Mouse (Mus musculus): ENCODE results near the gene Kmt2d. TPM values are rescaled to one million over a fixed set of nuclear protein-coding genes. Genes with fewer than 3 reads are reported as not detected.

The Kmt2d gene
- polyA plus RNA-seq, 1 experiment from 2014 or later = 12.5 TPM

DNA sequence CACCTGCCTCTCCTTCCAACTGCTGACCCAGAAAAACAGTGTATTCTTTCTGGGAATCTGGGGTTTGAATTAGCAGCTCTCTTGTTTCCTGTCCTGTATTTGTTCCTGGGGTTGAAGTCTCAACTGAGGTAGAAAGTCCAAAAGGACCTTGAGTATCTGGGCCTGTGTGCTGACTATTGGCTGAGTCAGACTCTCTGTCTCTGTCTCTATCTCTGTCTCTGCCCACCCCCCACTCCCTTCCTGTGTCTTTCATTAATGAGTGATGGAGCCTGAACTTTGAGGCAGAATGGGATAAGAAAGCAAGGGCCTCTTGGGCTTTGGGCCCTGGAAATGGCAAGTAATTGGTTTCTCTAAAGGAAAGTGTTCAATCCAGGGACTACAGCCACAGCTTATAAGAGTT, 12.7 kb upstream of the Kmt2d start:
- no peaks in the 10 kb centered on the region for H3K27me3 ChIP-seq
- no peaks in the 10 kb centered on the region for H3K36me3 ChIP-seq
- no peak overlapping the region for H3K9ac ChIP-seq
- ATAC-seq (ENCODE audit: borderline replicate concordance, extremely low read depth, low FRiP score, low TSS enrichment) = no peak
- H3K9me3 ChIP-seq = no peaks in the 10 kb centered on the region
- no peak overlapping the region for H3K4me3 ChIP-seq
- H3K4me1 ChIP-seq = peaks cover 15% of the 10 kb centered on the region
- no peak overlapping the region for H3K27ac ChIP-seq
- H3K4me2 ChIP-seq = no peak overlapping the region

DNA sequence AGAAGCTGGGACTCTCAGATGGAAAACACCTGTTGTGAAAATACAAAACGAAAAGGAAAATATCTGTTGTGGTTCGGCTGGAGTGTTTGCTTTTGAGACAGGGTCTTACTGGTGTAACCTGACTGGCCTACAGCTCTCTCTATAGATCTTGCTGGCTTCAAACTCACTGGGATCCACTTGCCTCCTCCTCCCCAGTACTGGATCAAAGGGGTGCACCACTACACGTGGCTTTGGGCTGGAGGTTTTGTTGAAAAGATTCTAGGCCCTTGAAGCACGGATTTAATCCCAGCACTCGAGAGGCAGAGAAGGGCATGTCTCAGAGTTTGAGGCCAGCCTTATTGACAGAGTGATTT, 10.6 kb upstream of the Kmt2d start:
- Histone ChIP-seq H3K27ac (peak overlapping the region; percentile 38; the same call in 1 of the 2 replicates), H3K27me3 (no peaks in the 10 kb centered on the region), H3K36me3 (no peaks in the 10 kb centered on the region), H3K4me3 (peak overlapping the region; percentile 86), H3K9me3 (no peaks in the 10 kb centered on the region), H3K9ac (0 out of 2 replicates have a peak overlapping the region, but pooled peaks have one; percentile 7), H3K4me1 (peaks cover 15% of the 10 kb centered on the region), H3K4me2 (peak overlapping the region; percentile 98)
- 11% methylated on average over 5 of the region's 5 CpGs for WGBS
- peak; percentile 15; the same call in 1 of the 2 replicates for ATAC-seq (ENCODE audit: borderline replicate concordance, extremely low read depth, low FRiP score, low TSS enrichment)

DNA sequence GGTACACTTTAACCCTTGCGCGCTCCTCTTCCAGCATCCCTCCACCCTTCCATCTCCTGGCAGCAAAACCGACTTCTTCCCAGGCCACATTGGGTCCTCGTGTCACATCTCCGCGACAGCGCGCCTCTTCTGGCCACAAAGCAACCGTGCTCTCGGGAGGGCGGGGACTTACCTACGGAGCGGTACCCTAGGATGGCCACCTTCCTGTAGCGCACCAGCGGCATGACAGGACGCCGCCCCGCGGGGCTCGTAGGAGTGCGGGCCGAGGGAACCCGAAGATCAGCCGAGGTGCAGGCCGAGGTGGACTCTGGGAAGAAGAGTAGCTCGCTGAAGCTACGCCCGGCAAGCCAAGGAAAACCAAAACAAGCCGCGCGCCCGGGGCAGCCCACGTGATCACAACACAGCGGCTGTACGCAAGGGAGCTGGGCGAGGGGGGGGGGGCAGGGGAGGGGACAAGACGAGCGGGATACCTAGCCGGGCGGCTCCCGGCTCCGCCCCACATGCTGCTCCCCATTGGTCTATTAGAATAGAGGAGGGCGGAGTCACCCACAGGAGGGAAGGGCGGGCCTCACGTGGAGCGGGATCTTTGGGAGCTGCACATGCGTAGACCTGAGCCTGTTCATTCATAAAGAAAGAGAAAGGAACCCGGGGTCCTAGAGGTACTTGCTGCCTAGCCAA, 10.1 kb upstream of the Kmt2d start:
- peaks cover 15% of the 10 kb centered on the region for H3K4me1 ChIP-seq

DNA sequence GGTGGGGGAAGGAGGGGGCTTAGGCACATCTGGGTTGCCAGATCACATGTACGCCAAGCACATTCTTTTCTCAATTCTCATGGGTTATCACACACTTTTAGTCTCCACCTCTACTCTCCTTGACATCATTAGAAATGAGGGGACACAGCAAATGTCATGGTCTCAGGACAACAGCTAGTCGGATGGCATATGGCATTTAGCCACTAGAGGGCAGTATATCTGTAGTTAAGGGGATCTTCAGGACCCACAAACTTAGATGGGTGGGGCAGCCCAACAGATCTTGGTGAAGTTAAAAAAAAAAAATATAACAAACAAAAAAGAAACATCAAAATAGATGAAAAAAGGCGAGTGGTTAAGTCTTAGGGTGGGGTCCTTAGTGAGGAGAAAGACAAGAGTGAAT, 6.3 kb upstream of the Kmt2d start:
- Histone ChIP-seq H3K4me2 (no peak overlapping the region), H3K27ac (no peak overlapping the region), H3K27me3 (no peaks in the 10 kb centered on the region), H3K9me3 (no peaks in the 10 kb centered on the region), H3K9ac (no peak overlapping the region), H3K4me3 (no peak overlapping the region), H3K36me3 (no peaks in the 10 kb centered on the region), H3K4me1 (peaks cover 24% of the 10 kb centered on the region)
- WGBS = 12% methylated on average over 3 of the region's 3 CpGs
- ATAC-seq (ENCODE audit: borderline replicate concordance, extremely low read depth, low FRiP score, low TSS enrichment) = no peak

More for the DNA sequence above, 10.1 kb upstream of the Kmt2d start:
- H3K9ac ChIP-seq = peak overlapping the region; percentile 70
- WGBS = under 1% methylated on average over 48 of the region's 48 CpGs
- no peaks in the 10 kb centered on the region for H3K36me3 ChIP-seq
- H3K4me3 ChIP-seq = peak overlapping the region; percentile 86
- no peaks in the 10 kb centered on the region for H3K9me3 ChIP-seq
- H3K27me3 ChIP-seq = no peaks in the 10 kb centered on the region
- H3K4me2 ChIP-seq = peak overlapping the region; percentile 98
- peak overlapping the region; percentile 82 for H3K27ac ChIP-seq
- peak; percentile 98 for ATAC-seq (ENCODE audit: borderline replicate concordance, extremely low read depth, low FRiP score, low TSS enrichment)

DNA sequence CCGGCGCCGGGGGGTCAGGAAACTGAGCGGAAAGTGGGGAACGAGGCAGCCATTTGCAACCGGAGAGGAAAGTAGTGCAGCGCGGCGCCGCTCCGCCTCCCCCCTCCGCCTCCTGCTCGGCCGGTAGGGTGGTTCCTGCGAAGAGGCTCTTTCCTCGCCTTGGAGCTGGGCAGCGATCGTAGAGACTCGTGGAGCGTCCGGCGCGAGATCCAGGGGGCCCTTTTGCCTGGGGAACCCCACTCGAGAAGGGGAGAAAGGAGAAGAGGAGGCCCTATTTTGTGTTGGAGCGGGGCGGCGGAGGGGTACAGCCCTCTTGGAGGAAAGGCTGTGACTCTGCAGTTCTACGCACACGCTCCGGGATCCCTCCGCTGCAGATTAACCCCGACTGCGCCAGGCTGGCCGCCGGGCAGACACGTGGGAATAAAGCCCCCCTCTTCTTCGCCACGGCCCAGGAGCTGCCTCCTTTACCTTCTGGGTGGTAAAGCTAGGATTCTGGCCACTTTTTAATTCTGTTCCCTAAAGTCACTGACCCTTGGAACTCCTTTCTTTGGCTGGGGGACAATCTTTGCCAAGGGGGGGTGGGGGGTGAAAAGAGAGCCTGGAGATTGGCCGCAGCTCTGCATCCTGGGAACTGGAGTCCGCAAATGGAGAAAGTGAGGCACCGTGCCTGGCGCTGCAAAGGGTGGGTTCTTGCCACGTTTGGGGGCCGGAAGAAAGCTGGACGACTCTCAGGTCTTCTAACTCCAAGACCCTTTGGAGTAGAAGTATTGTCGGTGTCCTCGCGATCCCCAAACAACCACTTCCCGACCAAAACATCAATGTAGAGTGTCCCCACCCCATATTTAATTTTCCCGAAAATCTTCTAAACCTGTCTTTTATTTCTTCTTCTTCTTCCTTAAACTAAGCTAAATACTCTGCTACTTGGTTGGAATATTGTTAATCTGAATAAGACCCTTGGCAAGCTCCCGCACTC, 1.2 kb upstream of the Kmt2d start:
- Histone ChIP-seq H3K27ac (peak overlapping the region; percentile 98), H3K9ac (peak overlapping the region; percentile 91), H3K4me3 (peak overlapping the region; percentile 70), H3K4me2 (peak overlapping the region; percentile 95), H3K27me3 (no peaks in the 10 kb centered on the region), H3K9me3 (no peaks in the 10 kb centered on the region), H3K36me3 (no peaks in the 10 kb centered on the region), H3K4me1 (peaks cover 37% of the 10 kb centered on the region)
- under 1% methylated on average over 51 of the region's 51 CpGs for WGBS
- peak; percentile 78 for ATAC-seq (ENCODE audit: borderline replicate concordance, extremely low read depth, low FRiP score, low TSS enrichment)

DNA sequence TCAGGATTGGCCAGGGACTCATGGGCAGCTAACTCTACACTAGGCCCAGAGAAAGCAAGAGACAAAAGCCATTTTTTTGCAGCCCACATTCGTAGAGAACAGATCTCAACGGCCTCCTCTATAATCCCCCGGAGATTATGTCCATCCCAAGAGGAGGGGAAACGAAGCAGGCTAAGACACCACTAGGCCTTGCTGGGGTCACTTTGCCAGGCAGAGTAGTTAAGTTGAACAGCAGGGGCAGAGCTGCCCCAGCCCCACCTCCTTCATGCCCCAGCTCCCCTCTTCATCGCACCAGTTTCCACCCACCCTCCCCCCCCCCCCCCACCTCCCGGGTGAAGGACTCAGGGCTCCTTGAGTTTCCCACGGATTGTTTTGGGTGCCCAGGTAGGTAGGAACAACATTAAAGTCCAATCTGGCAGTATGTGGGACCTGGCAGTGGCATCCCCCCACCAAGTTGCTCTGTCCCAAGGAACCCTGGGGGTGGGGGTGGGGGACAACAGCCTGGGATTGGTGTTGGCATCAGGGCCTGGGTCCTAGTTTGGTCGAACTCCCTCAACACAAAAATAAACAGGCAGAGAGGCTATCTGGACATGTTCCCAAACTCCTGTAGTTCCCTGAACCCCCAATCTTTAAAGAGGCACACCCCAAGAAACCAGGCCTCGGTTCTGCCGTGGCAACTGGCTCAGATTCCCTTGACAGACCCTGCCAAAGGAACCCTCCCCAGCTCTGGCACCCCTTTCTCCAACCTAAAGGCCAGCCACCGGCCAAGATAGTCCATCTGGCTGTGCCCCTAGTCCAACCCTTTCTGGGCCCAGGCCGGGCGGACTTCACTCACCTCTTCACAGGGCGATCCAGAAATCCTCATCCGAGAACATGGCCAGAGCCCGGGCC, 580 bp downstream of the Kmt2d start:
- Histone ChIP-seq H3K4me1 (peaks cover 43% of the 10 kb centered on the region), H3K4me3 (peak overlapping the region; percentile 70), H3K9me3 (no peaks in the 10 kb centered on the region), H3K27ac (peak overlapping the region; percentile 98), H3K4me2 (peak overlapping the region; percentile 95), H3K36me3 (peaks cover 12% of the 10 kb centered on the region), H3K9ac (peak overlapping the region; percentile 91), H3K27me3 (no peaks in the 10 kb centered on the region)
- WGBS = under 1% methylated on average over 15 of the region's 16 CpGs
- ATAC-seq (ENCODE audit: borderline replicate concordance, extremely low read depth, low FRiP score, low TSS enrichment) = no peak; the same call in 1 of the 2 replicates

DNA sequence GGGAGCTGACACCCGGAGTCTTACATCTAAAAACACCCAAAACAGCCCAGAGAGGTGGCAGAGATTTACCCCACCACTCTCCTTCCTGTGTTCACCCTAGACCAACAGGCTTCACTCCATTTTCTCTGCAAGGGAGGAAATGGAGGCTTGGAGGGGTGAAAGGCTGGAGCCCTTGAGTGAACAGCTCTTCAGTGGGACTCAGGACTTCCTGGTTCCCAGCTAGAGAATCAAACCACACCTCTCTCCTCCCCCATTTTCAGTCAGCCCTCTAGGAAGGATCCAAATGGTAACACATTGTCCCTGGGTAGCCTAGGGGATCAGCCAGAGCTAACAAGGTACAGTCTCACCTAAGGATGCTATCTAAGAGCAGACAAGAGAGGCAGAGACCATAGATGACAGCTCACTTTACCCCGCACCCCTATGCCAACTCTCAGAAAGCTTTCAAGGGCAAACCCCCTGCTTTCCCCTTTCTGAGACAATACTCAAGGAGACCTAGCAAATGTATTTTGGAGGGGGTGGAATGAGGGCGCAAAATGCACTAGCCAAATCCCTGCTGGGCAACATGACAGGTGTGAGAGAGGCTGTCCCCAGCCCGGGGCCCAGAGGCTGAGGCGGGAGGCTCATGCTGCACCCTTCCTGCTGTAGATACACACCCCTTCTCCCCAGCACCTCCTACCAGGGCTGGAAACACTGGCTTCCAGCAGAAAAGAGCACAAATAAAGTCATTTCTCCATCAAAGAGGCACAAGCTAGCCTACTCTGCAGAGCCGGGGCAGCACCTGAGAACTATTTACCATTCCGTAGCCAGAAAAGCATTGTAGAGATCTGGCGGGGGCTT, 1.4 kb downstream of the Kmt2d start:
- H3K4me1 ChIP-seq = peaks cover 43% of the 10 kb centered on the region
- H3K9me3 ChIP-seq = no peaks in the 10 kb centered on the region
- peaks cover 21% of the 10 kb centered on the region for H3K36me3 ChIP-seq
- ATAC-seq (ENCODE audit: borderline replicate concordance, extremely low read depth, low FRiP score, low TSS enrichment) = no peak
- no peaks in the 10 kb centered on the region for H3K27me3 ChIP-seq
- peak overlapping the region; percentile 70 for H3K4me3 ChIP-seq
- 3% methylated on average over 8 of the region's 8 CpGs for WGBS
- peak overlapping the region; percentile 91 for H3K9ac ChIP-seq
- H3K4me2 ChIP-seq = peak overlapping the region; percentile 95
- H3K27ac ChIP-seq = peak overlapping the region; percentile 35

DNA sequence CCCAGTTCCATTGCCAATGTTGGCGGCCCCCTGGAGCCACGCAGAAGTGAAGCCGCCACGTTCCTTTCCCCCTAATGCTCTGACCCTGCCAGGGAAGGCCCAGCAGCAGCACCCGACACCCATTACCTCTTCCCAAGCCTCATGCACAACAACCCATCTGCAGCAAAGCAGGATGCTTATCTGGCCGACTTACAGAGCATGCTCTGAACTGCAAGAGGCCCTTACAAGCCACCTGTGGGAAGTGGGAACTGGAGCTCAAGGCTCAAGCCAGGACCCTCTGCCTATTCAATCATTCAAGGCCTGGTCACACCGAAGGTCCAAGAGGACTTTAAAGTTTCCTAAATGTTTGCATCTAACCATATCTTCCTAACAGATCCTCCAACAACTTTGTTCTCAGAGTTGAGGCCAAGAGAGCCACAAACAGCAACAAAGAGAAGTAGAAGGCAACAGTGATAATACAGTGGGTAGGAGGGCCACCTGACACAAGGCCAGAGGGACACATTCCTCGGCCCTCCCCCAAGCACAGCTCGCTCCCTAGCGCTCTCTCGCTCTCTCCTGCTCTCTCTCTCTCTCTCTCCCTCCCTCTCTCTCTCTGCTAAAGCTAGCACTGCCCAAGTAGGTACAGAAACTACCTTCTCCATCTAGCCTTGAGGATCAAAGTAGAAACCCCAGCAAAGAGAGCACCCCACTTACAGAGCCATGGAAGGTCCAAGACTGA, 2.5 kb downstream of the Kmt2d start:
- Histone ChIP-seq H3K27me3 (no peaks in the 10 kb centered on the region), H3K9ac (peak overlapping the region; percentile 91), H3K4me1 (peaks cover 43% of the 10 kb centered on the region), H3K4me3 (peak overlapping the region; percentile 70), H3K27ac (peak overlapping the region; percentile 42), H3K36me3 (peaks cover 31% of the 10 kb centered on the region), H3K4me2 (peak overlapping the region; percentile 95), H3K9me3 (no peaks in the 10 kb centered on the region)
- no peak for ATAC-seq (ENCODE audit: borderline replicate concordance, extremely low read depth, low FRiP score, low TSS enrichment)
- 21% methylated on average over 11 of the region's 11 CpGs for WGBS

DNA sequence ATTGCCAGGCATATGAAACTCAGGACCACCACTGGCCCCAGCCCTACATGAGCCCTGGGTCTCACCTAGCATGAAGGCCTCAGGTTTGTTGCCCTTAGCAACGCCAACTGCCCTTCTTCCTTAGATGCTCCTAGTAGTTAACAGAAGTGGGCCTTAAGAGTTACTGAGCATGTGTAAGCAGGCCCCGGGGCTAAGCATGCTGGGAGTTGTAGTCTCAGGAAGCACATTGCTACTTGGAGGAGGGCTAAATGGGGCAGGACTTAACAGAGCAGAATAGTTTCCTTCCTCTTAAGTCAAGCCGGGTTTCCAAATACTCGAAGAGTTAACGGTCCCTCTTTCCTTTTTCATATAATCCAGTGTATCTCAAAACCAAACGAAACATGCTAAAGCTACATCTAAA, 3.7 kb downstream of the Kmt2d start:
- Histone ChIP-seq H3K27ac (peak overlapping the region; percentile 16; the same call in 1 of the 2 replicates), H3K9ac (no peak overlapping the region; the same call in 1 of the 2 replicates)
- no peak for ATAC-seq (ENCODE audit: borderline replicate concordance, extremely low read depth, low FRiP score, low TSS enrichment)

DNA sequence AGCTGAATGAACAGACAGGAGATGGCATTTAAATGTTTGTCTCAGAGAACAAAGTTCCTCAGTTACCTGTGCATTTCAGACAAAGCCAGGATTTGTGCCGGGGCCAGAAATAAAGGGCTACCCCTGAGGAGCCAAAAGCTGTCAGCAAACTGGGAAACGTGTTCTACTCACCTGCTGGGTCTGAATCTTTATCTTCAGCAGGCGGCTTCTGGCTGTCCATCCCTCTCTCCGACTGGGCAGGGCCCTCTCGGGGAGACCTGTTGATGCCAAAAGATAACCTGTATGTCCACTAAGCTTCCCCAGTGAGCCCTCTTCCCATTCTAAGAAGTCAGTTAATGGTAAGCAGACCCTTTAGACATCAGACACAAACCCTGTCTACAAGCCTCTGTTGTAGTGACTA, 4.5 kb downstream of the Kmt2d start:
- Histone ChIP-seq H3K4me2 (no peak overlapping the region), H3K36me3 (peaks cover 52% of the 10 kb centered on the region), H3K9me3 (no peaks in the 10 kb centered on the region), H3K4me1 (peaks cover 33% of the 10 kb centered on the region), H3K27me3 (no peaks in the 10 kb centered on the region), H3K4me3 (no peak overlapping the region), H3K27ac (no peak overlapping the region), H3K9ac (no peak overlapping the region)
- no peak for ATAC-seq (ENCODE audit: borderline replicate concordance, extremely low read depth, low FRiP score, low TSS enrichment)
- WGBS = 79% methylated on average over 5 of the region's 5 CpGs

More for the DNA sequence above, 3.7 kb downstream of the Kmt2d start:
- WGBS = 39% methylated on average over 6 of the region's 6 CpGs
- H3K4me2 ChIP-seq = peak overlapping the region; percentile 95
- H3K27me3 ChIP-seq = no peaks in the 10 kb centered on the region
- peaks cover 43% of the 10 kb centered on the region for H3K36me3 ChIP-seq
- H3K4me1 ChIP-seq = peaks cover 33% of the 10 kb centered on the region
- H3K9me3 ChIP-seq = no peaks in the 10 kb centered on the region
- peak overlapping the region; percentile 70 for H3K4me3 ChIP-seq

Data from lung, embryonic 15.5 days (tissue).